Mouse (Mus musculus) forebrain, embryonic 15.5 days (tissue): ENCODE data around the gene Tspo2. TPM values are rescaled to one million over a fixed set of nuclear protein-coding genes. Genes with fewer than 3 reads are reported as not detected.
A peak's percentile ranks its signal among the peaks of the same experiment; 100 is the strongest.

Experiments
- ATAC-seq: fragments of 200-750 bp; cut with Nextera tagmentation; replicated peaks from 2 replicates; pipeline ENCODE4 v1.8.0; 2017; ENCODE audit warnings: mild to moderate bottlenecking, moderate TSS enrichment, moderate library complexity
- H3K27ac ChIP-seq: fragments of 300-500 bp; sonication (generic); replicated peaks from 2 replicates; pipeline ENCODE4 v1.5.1; 2015; ENCODE audit warnings: mild to moderate bottlenecking, inconsistent platforms
- H3K27me3 ChIP-seq: fragments of 300-500 bp; sonication (generic); 2 replicates; pipeline ENCODE4 v1.6.1; 2015; ENCODE audit warnings: inconsistent platforms
- H3K36me3 ChIP-seq: fragments of 300-500 bp; sonication (generic); 2 replicates; pipeline ENCODE4 v1.6.1; 2015; ENCODE audit warnings: mild to moderate bottlenecking, inconsistent platforms
- H3K4me1 ChIP-seq: fragments of 300-500 bp; sonication (generic); 2 replicates; pipeline ENCODE4 v1.6.1; 2015; ENCODE audit warnings: inconsistent platforms
- H3K4me2 ChIP-seq: fragments of 300-500 bp; sonication (generic); replicated peaks from 2 replicates; pipeline ENCODE4 v1.6.1; 2015; ENCODE audit warnings: mild to moderate bottlenecking, inconsistent platforms
- H3K4me3 ChIP-seq: fragments of 300-500 bp; sonication (generic); 2 replicates; pipeline ENCODE4 v1.5.1; 2015; ENCODE audit warnings: mild to moderate bottlenecking, inconsistent platforms
- H3K9ac ChIP-seq: fragments of 300-500 bp; sonication (generic); replicated peaks from 2 replicates; pipeline ENCODE4 v1.6.1; 2015; ENCODE audit warnings: mild to moderate bottlenecking, inconsistent platforms
- H3K9me3 ChIP-seq: fragments of 300-500 bp; sonication (generic); 2 replicates; pipeline ENCODE4 v1.6.1; 2016; ENCODE audit warnings: inconsistent platforms
- WGBS: fragments of 180-500 bp; shearing (Covaris S2); methylation state at CpG from one replicate; pipeline ENCODE4 v1.1.7; 2015; ENCODE audit warnings: mixed read lengths; 5-methylcytosine and 5-hydroxymethylcytosine counted together
- polyA plus RNA-seq: library from polyadenylated mRNA; unstranded; fragments of >200 nt; fragmentation: Nextera tagmentation; extraction: Ambion mirVana; gene quantifications from 2 replicates; pipeline ENCODE4 v1.2.1, GENCODE M21; 2015

Gene Tspo2
- polyA plus RNA-seq, 1 experiment from 2014 or later, result 2.8 TPM

DNA sequence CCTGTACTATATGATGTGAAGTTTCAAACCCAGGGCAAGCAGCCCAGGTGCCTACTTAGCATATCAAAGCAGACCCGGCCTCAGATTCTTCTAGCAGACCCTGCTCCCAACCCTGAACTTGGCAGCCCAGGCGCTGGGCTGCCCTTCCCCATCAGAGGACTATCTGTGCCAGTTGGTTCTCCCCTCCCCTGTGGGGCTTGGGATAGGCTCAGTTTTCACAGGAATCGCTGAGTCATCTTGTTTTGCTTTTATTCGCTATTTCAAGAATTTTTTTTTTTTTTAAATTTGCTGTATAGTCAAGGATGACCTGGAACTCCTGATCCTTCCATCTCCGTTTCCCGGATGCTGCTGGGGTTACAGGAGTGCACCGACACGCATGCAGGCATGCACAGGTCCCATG lies 3.6 kb downstream of the Tspo2 start:
- H3K4me1 ChIP-seq, result peaks cover 5% of the 10 kb centered on the region; the same call in 1 of the 2 replicates

GRCm38 (mm10) chr17:48443542-48444145 lies 7.7 kb downstream of the Tspo2 start:
- WGBS, result 46% methylated on average over 16 of the region's 16 CpGs
- H3K36me3 ChIP-seq, result no peaks in the 10 kb centered on the region
- H3K9me3 ChIP-seq, result no peaks in the 10 kb centered on the region
- H3K4me1 ChIP-seq, result no peaks in the 10 kb centered on the region
- no peak overlapping the region for H3K9ac ChIP-seq
- no peak overlapping the region for H3K27ac ChIP-seq
- ATAC-seq, result no peak
- H3K4me2 ChIP-seq, result no peak overlapping the region
- no peaks in the 10 kb centered on the region for H3K27me3 ChIP-seq
- no peak overlapping the region for H3K4me3 ChIP-seq

More for the DNA sequence above, 3.6 kb downstream of the Tspo2 start:
- Histone ChIP-seq H3K4me2 (no peak overlapping the region), H3K9me3 (no peaks in the 10 kb centered on the region), H3K27ac (no peak overlapping the region), H3K9ac (no peak overlapping the region), H3K4me3 (no peak overlapping the region), H3K27me3 (no peaks in the 10 kb centered on the region), H3K36me3 (no peaks in the 10 kb centered on the region)
- ATAC-seq, result no peak
- 80% methylated on average over 8 of the region's 8 CpGs for WGBS

- H3K27me3 ChIP-seq, result no peaks in the 10 kb centered on the region
- WGBS, result 66% methylated on average over 7 of the region's 7 CpGs
- no peak overlapping the region for H3K9ac ChIP-seq
- no peaks in the 10 kb centered on the region for H3K36me3 ChIP-seq
- no peak for ATAC-seq
- H3K27ac ChIP-seq, result no peak overlapping the region
- H3K4me2 ChIP-seq, result no peak overlapping the region
- no peaks in the 10 kb centered on the region for H3K9me3 ChIP-seq
- no peak overlapping the region for H3K4me3 ChIP-seq
- H3K4me1 ChIP-seq, result no peaks in the 10 kb centered on the region
Measured at GRCm38 (mm10) chr17:48442745-48443457, 8.4 kb downstream of the Tspo2 start.

DNA sequence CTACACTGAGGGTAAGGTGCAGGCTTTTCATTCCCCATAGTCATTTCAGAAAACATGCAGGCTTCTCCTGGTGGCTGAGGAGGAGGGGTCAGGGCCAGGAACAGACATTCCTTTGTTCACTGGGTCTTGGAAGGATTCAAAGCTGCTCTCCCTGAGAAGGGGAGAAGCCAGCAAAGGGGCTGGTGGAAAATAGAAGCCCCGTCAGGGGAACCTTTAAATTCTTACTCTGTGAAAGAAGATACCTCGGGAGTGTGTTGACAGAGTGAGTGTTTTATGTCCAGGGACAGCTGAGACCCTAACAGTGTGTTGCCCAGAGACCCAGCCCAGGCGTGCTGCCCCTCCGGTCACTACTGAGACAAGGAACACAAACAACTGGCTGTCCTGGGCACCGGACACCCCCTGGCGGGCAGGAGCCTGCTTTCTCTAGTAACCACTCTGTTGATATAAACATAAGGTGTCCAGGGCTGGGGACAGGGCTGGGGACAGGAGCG lies 13.9 kb downstream of the Tspo2 start:
- ATAC-seq, result peak; percentile 36; the same call in 1 of the 2 replicates
- Histone ChIP-seq H3K27ac (no peak overlapping the region), H3K36me3 (no peaks in the 10 kb centered on the region), H3K9me3 (no peaks in the 10 kb centered on the region), H3K4me2 (no peak overlapping the region), H3K27me3 (no peaks in the 10 kb centered on the region), H3K9ac (no peak overlapping the region), H3K4me1 (peaks cover 6% of the 10 kb centered on the region; the same call in 1 of the 2 replicates), H3K4me3 (no peak overlapping the region)
- WGBS, result 25% methylated on average over 7 of the region's 7 CpGs

DNA sequence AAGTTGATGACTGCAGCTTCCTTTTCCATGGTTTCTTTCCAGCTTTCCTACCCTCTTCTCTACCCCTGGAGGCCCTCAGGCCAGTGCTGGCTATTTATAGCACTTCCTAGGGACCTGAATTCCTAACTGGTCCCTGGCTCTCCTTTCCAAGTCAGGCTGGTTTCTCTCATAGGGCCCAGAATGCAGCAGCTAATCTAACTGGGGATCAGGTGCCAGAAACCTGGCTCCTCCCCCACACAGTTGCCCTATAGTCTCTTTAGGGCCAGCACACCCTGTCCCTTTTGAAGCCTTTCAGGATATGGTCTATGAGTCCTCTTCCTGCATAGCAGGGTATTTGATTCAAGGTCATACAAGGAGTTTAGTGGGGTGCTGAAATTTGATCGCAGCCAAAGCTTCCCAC lies 14.8 kb downstream of the Tspo2 start:
- Histone ChIP-seq H3K4me2 (no peak overlapping the region), H3K27ac (no peak overlapping the region), H3K36me3 (no peaks in the 10 kb centered on the region), H3K9ac (no peak overlapping the region), H3K9me3 (no peaks in the 10 kb centered on the region), H3K27me3 (no peaks in the 10 kb centered on the region), H3K4me1 (peaks cover 6% of the 10 kb centered on the region; the same call in 1 of the 2 replicates), H3K4me3 (no peak overlapping the region)
- WGBS, result 44% methylated on average over 1 of the region's 1 CpGs
- ATAC-seq, result no peak

- WGBS, result 76% methylated on average over 5 of the region's 5 CpGs
- no peak for ATAC-seq
Measured at GRCm38 (mm10) chr17:48434479-48434878, 16.8 kb downstream of the Tspo2 start.

DNA sequence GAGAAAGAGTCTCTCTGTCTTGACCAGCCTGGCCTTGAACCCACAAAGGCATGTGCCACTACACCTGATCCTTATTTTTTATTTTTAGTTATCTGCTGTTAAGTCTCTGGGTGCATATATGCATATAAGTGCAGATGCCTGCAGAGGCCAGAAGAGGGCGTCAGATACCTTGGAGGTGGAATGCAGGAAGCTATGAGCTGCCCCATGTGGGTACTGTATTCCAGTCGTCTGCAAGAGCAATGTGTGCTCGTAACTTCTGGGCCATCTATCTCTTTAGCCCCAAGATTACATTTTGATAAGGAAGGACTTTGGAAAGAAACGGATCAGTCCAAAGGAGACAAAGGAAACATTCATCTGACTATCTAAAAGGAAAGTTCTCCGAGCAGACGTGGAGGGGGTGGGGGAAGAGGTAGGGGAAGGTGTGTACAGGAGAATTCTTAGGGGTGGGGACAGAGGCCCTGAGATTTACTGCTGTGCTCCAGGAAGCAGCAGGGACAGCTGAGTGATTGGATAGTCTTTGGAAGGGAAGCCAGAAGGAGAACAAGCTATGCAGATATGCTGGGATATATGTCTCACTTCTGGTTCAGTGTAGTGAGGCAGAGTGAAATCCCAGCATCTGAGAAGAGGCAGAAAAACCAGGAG lies 17.5 kb downstream of the Tspo2 start:
- Histone ChIP-seq H3K27ac (no peak overlapping the region), H3K9me3 (no peaks in the 10 kb centered on the region), H3K9ac (no peak overlapping the region), H3K27me3 (no peaks in the 10 kb centered on the region), H3K36me3 (no peaks in the 10 kb centered on the region), H3K4me1 (peaks cover 6% of the 10 kb centered on the region; the same call in 1 of the 2 replicates), H3K4me3 (no peak overlapping the region), H3K4me2 (no peak overlapping the region)
- 75% methylated on average over 6 of the region's 6 CpGs for WGBS
- no peak for ATAC-seq

More at GRCm38 (mm10) chr17:48434479-48434878, 16.8 kb downstream of the Tspo2 start:
- Histone ChIP-seq H3K4me3 (no peak overlapping the region), H3K27me3 (no peaks in the 10 kb centered on the region), H3K4me2 (no peak overlapping the region), H3K9ac (no peak overlapping the region), H3K4me1 (peaks cover 6% of the 10 kb centered on the region; the same call in 1 of the 2 replicates), H3K36me3 (no peaks in the 10 kb centered on the region), H3K9me3 (no peaks in the 10 kb centered on the region), H3K27ac (no peak overlapping the region)

DNA sequence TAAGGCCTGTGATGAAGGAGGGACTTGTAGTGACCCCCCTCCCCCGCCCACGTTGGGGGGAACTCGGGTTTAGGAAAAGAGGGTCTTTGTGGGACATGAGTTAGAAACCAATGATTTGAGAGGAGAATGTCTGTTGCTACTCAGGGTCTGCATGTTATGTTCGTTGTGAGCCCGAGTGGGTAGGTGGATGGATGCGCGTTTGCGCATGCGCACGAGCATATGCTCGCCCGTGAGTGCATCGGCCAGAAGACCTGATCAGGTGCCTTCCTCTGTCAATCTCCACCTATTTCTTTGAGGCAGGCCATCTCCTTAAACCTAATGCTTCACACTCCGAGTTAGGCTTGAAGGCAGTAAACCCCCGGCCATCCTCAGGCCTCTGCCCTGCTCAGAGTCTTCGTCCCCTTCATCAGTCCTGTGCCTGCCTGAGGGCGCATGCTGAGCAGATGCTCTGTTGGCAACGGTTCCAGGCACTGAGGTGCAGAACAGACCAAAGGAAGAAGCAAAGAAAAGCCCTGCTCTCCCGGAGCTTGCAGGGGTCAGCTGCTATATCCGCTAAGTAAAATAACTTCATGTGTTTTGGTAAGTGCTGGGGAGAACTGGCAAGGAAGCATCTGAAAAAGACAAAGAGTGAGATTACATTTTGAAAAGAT lies 18.2 kb downstream of the Tspo2 start:
- 70% methylated on average over 20 of the region's 20 CpGs for WGBS
- Histone ChIP-seq H3K4me2 (no peak overlapping the region), H3K27ac (no peak overlapping the region), H3K9me3 (no peaks in the 10 kb centered on the region), H3K9ac (no peak overlapping the region), H3K4me1 (peaks cover 6% of the 10 kb centered on the region; the same call in 1 of the 2 replicates), H3K27me3 (no peaks in the 10 kb centered on the region), H3K4me3 (no peak overlapping the region), H3K36me3 (no peaks in the 10 kb centered on the region)
- ATAC-seq, result no peak

DNA sequence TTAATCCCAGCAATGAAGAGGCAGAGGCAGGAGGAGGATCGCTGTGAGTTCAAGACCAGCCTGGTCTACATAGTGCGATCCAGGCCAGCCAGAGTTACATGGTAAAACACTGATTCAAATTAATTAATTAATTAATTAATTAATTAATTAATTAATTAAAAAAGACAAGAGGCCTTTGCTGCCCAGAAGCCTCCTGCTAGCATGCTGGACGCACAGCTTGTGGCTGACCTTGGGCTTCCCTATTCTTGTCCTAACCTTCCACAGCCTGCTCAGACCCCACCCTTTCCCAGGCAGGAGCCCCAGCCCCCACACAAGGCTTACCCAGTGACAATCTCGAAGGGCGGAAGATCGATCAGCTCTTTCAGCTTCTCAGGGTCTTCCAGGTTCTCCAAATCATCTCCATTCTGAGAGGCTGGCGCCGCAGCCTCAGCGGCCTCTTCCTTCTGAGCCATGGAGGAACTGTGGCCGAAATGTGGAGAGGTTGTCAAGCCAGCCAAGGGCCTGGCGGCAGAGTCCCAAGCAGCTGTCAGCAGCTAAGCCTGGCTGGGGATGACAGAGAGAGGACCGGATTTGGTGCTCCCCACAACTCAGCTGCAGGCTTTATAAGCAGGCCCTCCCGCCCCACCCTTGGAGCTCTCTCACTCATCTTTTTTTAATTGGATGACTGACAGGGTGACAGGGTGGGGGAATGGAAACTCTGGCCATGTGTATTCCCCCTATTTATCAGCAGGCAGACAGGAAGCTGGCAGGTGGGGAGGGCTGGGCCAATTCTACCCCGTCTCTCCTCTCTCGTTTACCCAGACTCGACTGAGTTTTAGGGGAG lies 19.0 kb downstream of the Tspo2 start, which contains the start of gene Apobec2:
Gene Apobec2, minus strand, starts transcription at position 773 of the 823 bp plus-strand sequence.
- Histone ChIP-seq H3K36me3 (no peaks in the 10 kb centered on the region), H3K4me3 (no peak within 1 kb of the TSS), H3K4me2 (no peak within 1 kb of the TSS), H3K9ac (no peak within 1 kb of the TSS), H3K4me1 (peaks cover 5% of the 10 kb centered on the region; the same call in 1 of the 2 replicates), H3K27ac (no peak within 1 kb of the TSS), H3K9me3 (no peaks in the 10 kb centered on the region), H3K27me3 (no peaks in the 10 kb centered on the region)
- ATAC-seq, result no peak
- WGBS, result 65% methylated on average over 16 of the region's 16 CpGs

DNA sequence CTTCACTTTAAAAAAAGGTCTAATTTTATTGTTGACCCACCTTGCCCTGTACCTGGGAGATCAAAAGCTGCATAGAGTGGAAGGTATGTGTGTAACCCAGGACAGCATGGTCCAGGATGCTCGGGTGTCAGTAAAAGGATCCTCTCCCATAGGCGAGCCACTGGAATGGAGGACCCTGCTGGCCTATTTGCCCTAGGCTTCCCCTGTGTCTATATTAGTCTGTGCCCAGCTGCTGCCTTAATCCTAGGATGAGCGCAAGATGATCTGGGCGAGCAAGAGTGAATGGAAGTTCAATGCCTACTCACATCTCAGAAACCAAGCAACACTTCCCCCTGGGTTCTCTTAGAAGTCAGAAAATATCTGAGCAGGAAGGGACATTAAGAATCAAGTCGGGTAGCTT lies 20.3 kb downstream of the Tspo2 start:
- H3K9ac ChIP-seq, result no peak overlapping the region
- no peaks in the 10 kb centered on the region for H3K36me3 ChIP-seq
- no peaks in the 10 kb centered on the region for H3K9me3 ChIP-seq
- no peak for ATAC-seq
- H3K4me2 ChIP-seq, result no peak overlapping the region
- peaks cover 4% of the 10 kb centered on the region for H3K4me1 ChIP-seq
- no peaks in the 10 kb centered on the region for H3K27me3 ChIP-seq
- H3K4me3 ChIP-seq, result no peak overlapping the region
- no peak overlapping the region for H3K27ac ChIP-seq
- WGBS, result 84% methylated on average over 5 of the region's 5 CpGs

DNA sequence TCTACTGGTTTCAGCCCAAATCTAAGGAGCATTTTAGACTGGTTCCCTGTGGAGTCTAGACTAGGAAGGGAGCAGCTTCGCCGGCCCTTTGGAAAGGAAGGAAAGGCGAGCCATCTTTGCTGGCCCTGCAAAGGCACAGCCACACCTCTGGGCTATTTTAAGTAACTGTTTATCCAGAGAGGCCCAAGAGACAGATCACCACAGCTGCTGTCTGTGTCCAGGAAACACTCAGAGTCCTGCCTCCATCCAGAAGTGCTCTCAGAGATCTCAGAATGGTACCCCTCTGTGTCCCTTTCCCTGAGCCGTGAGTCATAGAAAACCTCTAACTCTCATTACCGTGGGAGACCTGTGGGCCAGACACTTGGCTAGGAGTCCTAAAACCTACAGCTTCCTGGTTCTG lies 20.9 kb downstream of the Tspo2 start:
- no peaks in the 10 kb centered on the region for H3K9me3 ChIP-seq
- no peaks in the 10 kb centered on the region for H3K36me3 ChIP-seq
- no peak overlapping the region for H3K27ac ChIP-seq
- no peaks in the 10 kb centered on the region for H3K27me3 ChIP-seq
- H3K4me2 ChIP-seq, result no peak overlapping the region
- ATAC-seq, result no peak
- no peak overlapping the region for H3K4me3 ChIP-seq
- peaks cover 10% of the 10 kb centered on the region for H3K4me1 ChIP-seq
- 72% methylated on average over 5 of the region's 5 CpGs for WGBS
- H3K9ac ChIP-seq, result no peak overlapping the region
